ENCODE assay signal across 8 mouse cellular contexts in the genomic region with DNA sequence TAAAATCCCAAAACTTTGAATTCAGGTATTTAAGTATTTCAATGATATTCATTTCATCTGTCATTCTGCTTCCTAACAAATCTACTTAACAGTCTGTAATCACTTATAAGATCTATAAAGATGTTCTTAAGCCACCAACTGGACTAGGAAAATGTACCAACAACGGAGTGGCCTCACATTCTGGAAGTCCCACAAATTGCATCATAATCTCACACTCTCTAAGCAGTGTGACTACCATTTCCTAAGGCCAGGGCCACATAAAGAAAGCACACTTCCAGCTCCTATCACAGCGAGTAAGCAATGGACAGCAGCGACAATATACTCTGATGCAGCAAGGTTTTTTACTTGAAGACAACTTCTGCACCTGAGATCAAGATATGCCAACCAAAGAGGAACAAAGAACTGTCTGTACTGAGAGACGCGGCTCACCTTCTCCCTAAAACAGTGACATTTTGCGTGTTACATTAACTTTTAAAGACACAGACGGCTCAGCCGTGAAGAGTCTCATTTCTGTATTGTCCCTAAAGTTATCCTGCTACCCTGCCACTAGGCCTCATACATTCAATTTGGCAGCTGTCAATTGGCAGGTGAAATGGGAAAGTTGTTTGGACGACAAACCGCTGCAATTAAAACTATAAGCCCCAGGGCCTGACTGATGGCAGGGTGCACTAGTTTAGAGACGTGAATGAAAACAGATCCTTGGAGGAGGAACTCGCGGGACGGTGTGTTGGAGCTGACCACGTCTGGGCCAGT. TPM values are rescaled to one million over a fixed set of nuclear protein-coding genes. Genes with fewer than 3 reads are reported as not detected.
DNase-seq lines count a peak whose midpoint lies in the region; ATAC-seq and TF ChIP-seq lines count a peak whose summit lies in the region.

No protein-coding gene starts in this region.

- peaks cover 19% of the 10 kb centered on the region for H3K36me3 ChIP-seq in limb, embryonic 14.5 days (ENCODE audit: control insufficient read depth, insufficient read depth, low read length)
- H3K36me3 ChIP-seq in stomach, embryonic 14.5 days (ENCODE audit: control insufficient read depth, insufficient read depth, low read length) = peaks cover 13% of the 10 kb centered on the region; the same call in 1 of the 2 replicates

- H3K27me3 ChIP-seq in limb, embryonic 14.5 days (ENCODE audit: control insufficient read depth, insufficient read depth, low read length) = no peaks in the 10 kb centered on the region
- H3K27me3 ChIP-seq in stomach, embryonic 14.5 days (ENCODE audit: control insufficient read depth, insufficient read depth, low read length) = no peaks in the 10 kb centered on the region

- peak overlapping the region; percentile 90 for H3K9ac ChIP-seq in limb, embryonic 14.5 days (ENCODE audit: low read depth, low read length, severe bottlenecking)
- peak overlapping the region; percentile 90 for H3K9ac ChIP-seq in stomach, embryonic 14.5 days (replicated peaks; ENCODE audit: low read depth, low read length)

- no peak overlapping the region for H3K27ac ChIP-seq in limb, embryonic 14.5 days (replicated peaks; ENCODE audit: low read depth, low read length)
- H3K27ac ChIP-seq in stomach, embryonic 14.5 days (ENCODE audit: low read length) = peak overlapping the region; percentile 67; the same call in 1 of the 2 replicates

- H3K9me3 ChIP-seq in limb, embryonic 14.5 days (ENCODE audit: control insufficient read depth, low read length) = no peaks in the 10 kb centered on the region
- no peaks in the 10 kb centered on the region for H3K9me3 ChIP-seq in stomach, embryonic 14.5 days (ENCODE audit: control insufficient read depth, low read depth, low read length)

- H3K4me3 ChIP-seq in limb, embryonic 14.5 days (replicated peaks; ENCODE audit: low read length) = peak overlapping the region; percentile 95
- H3K4me3 ChIP-seq in stomach, embryonic 14.5 days (ENCODE audit: low read depth, low read length) = peak overlapping the region; percentile 98

- peak; percentile 22 for DNase-seq in adrenal gland, postnatal 10 days
- no peak for DNase-seq in adrenal gland, postnatal 25 days
- DNase-seq in thymus, postnatal 0 days (ENCODE audit: low spot score) = peak; percentile 12
- DNase-seq in thymus, postnatal 10 days (ENCODE audit: low spot score in 2 of 2) = no peak
- DNase-seq in limb, embryonic 14.5 days (ENCODE audit: low spot score) = no peak
- no peak for DNase-seq in right cerebral cortex, adult 18-20 months

- ATAC-seq in limb, embryonic 14.5 days (ENCODE audit: low FRiP score, low read depth) = no peak
- no peak for ATAC-seq in stomach, embryonic 14.5 days (ENCODE audit: insufficient number of reproducible peaks, insufficient read depth, low FRiP score, low read depth)
- no peak for ATAC-seq in frontal cortex, adult (ENCODE audit: low TSS enrichment)

- WGBS in limb, embryonic 14.5 days = 28% methylated on average over 15 of the region's 15 CpGs
- 27% methylated on average over 15 of the region's 15 CpGs for WGBS in stomach, embryonic 14.5 days

- no peak for TF ChIP-seq POLR2A in limb, embryonic 14.5 days (IDR thresholded peaks at IDR 0.05; ENCODE audit: borderline replicate concordance, extremely low read depth, insufficient read depth, insufficient read length)

- peak overlapping the region; percentile 58 for H3K4me2 ChIP-seq in limb, embryonic 14.5 days (replicated peaks; ENCODE audit: low read depth, low read length, severe bottlenecking)
- peak overlapping the region; percentile 86 for H3K4me2 ChIP-seq in stomach, embryonic 14.5 days (replicated peaks; ENCODE audit: low read depth, low read length)

- peaks cover 4% of the 10 kb centered on the region for H3K4me1 ChIP-seq in limb, embryonic 14.5 days (ENCODE audit: control insufficient read depth, insufficient read depth, low read length)
- H3K4me1 ChIP-seq in stomach, embryonic 14.5 days (ENCODE audit: control insufficient read depth, insufficient read depth, low read length) = peaks cover 3% of the 10 kb centered on the region; the same call in 1 of the 2 replicates

RNA-seq across cellular contexts. Expression of a gene that starts 0.9 kb away (rescaled TPM):
- 100 to 1,000 TPM; 475 to 479 TPM for total RNA-seq in adrenal gland, postnatal 10 days (2021)
- 264 and 301 TPM in 2 replicates for total RNA-seq in adrenal gland, postnatal 25 days (2021)
- polyA plus RNA-seq in thymus, postnatal 0 days (2015; fragmentation: Nextera tagmentation; extraction: Ambion mirVana) = 115 and 117 TPM in 2 replicates
- polyA plus RNA-seq in limb, embryonic 14.5 days (2012; rRNA removed) = 51.1 and 72.2 TPM in 2 replicates
- polyA plus RNA-seq in limb, embryonic 14.5 days (2014; fragmentation: Nextera tagmentation; extraction: Ambion mirVana) = 119 and 121 TPM in 2 replicates
- 123 and 129 TPM in 2 replicates for polyA plus RNA-seq in stomach, embryonic 14.5 days (2014; fragmentation: Nextera tagmentation; extraction: Ambion mirVana)

RNA-seq across cellular contexts. Expression of a gene that starts 40.3 kb away (rescaled TPM):
- under 1 TPM; 0.51 TPM for total RNA-seq in adrenal gland, postnatal 10 days (2021)
- total RNA-seq in adrenal gland, postnatal 25 days (2021) = 0.38 and 0.39 TPM in 2 replicates
- not detected in 2 replicates for polyA plus RNA-seq in thymus, postnatal 0 days (2015; fragmentation: Nextera tagmentation; extraction: Ambion mirVana)
- polyA plus RNA-seq in limb, embryonic 14.5 days (2012; rRNA removed) = 0.04 TPM in 2 replicates
- polyA plus RNA-seq in limb, embryonic 14.5 days (2014; fragmentation: Nextera tagmentation; extraction: Ambion mirVana) = not detected in 2 replicates
- 0.14 and 0.16 TPM in 2 replicates for polyA plus RNA-seq in stomach, embryonic 14.5 days (2014; fragmentation: Nextera tagmentation; extraction: Ambion mirVana)

Comparison
In these comparisons a context has a peak if more than half of its experiments do, and no peak if none do; other contexts are left out.
1. DNase-seq: peak in adrenal gland, postnatal 10 days (single experiment) and thymus, postnatal 0 days (single experiment); none in adrenal gland, postnatal 25 days (single experiment), thymus, postnatal 10 days (0 of 2), limb, embryonic 14.5 days (single experiment) and right cerebral cortex, adult 18-20 months (single experiment).